Mouse (Mus musculus): ENCODE measurements around the gene Lmf1. TPM values are rescaled to one million over a fixed set of nuclear protein-coding genes. Genes with fewer than 3 reads are reported as not detected.

The Lmf1 gene
- polyA plus RNA-seq (2014; fragmentation: Illumina TruSeq; extraction: RNeasy Lipid Tissue Mini Kit (QIAGEN cat#74804); ENCODE audit: low read depth, low replicate concordance), result 0.53 TPM

GRCm38 (mm10) chr17:25578920-25579319, at the start of gene Lmf1:
Gene Lmf1, plus strand, starts transcription at chr17:25579085.

GRCm38 (mm10) chr17:25570648-25571452, 8.0 kb upstream of the Lmf1 start, which contains the start of gene Sox8:
Gene Sox8, minus strand, starts transcription at chr17:25570686.

Other genes with a start within 250 kb of the Lmf1 start
- gene Tpsab1, start 233.5 kb upstream of the Lmf1 start, polyA plus RNA-seq (2014; fragmentation: Illumina TruSeq; extraction: RNeasy Lipid Tissue Mini Kit (QIAGEN cat#74804); ENCODE audit: low read depth, low replicate concordance), result not detected
- not detected for gene Tpsb2, start 212.8 kb upstream of the Lmf1 start, polyA plus RNA-seq (2014; fragmentation: Illumina TruSeq; extraction: RNeasy Lipid Tissue Mini Kit (QIAGEN cat#74804); ENCODE audit: low read depth, low replicate concordance)
- gene Tpsg1, start 209.8 kb upstream of the Lmf1 start, polyA plus RNA-seq (2014; fragmentation: Illumina TruSeq; extraction: RNeasy Lipid Tissue Mini Kit (QIAGEN cat#74804); ENCODE audit: low read depth, low replicate concordance), result not detected
- gene Cacna1h, start 145.3 kb upstream of the Lmf1 start, polyA plus RNA-seq (2014; fragmentation: Illumina TruSeq; extraction: RNeasy Lipid Tissue Mini Kit (QIAGEN cat#74804); ENCODE audit: low read depth, low replicate concordance), result not detected
- gene Tekt4, start 124.5 kb upstream of the Lmf1 start, polyA plus RNA-seq (2014; fragmentation: Illumina TruSeq; extraction: RNeasy Lipid Tissue Mini Kit (QIAGEN cat#74804); ENCODE audit: low read depth, low replicate concordance), result not detected
- not detected for gene Sstr5, start 81.8 kb upstream of the Lmf1 start, polyA plus RNA-seq (2014; fragmentation: Illumina TruSeq; extraction: RNeasy Lipid Tissue Mini Kit (QIAGEN cat#74804); ENCODE audit: low read depth, low replicate concordance)
- gene Sox8, start 8.4 kb upstream of the Lmf1 start, polyA plus RNA-seq (2014; fragmentation: Illumina TruSeq; extraction: RNeasy Lipid Tissue Mini Kit (QIAGEN cat#74804); ENCODE audit: low read depth, low replicate concordance), result 0.24 TPM
- not detected for gene Gng13, start 138.1 kb downstream of the Lmf1 start, polyA plus RNA-seq (2014; fragmentation: Illumina TruSeq; extraction: RNeasy Lipid Tissue Mini Kit (QIAGEN cat#74804); ENCODE audit: low read depth, low replicate concordance)
- gene Chtf18, start 148.3 kb downstream of the Lmf1 start, polyA plus RNA-seq (2014; fragmentation: Illumina TruSeq; extraction: RNeasy Lipid Tissue Mini Kit (QIAGEN cat#74804); ENCODE audit: low read depth, low replicate concordance), result not detected
- gene Rpusd1, start 148.6 kb downstream of the Lmf1 start, polyA plus RNA-seq (2014; fragmentation: Illumina TruSeq; extraction: RNeasy Lipid Tissue Mini Kit (QIAGEN cat#74804); ENCODE audit: low read depth, low replicate concordance), result not detected
- gene Mslnl, start 157.0 kb downstream of the Lmf1 start, polyA plus RNA-seq (2014; fragmentation: Illumina TruSeq; extraction: RNeasy Lipid Tissue Mini Kit (QIAGEN cat#74804); ENCODE audit: low read depth, low replicate concordance), result not detected
- gene Msln, start 175.3 kb downstream of the Lmf1 start, polyA plus RNA-seq (2014; fragmentation: Illumina TruSeq; extraction: RNeasy Lipid Tissue Mini Kit (QIAGEN cat#74804); ENCODE audit: low read depth, low replicate concordance), result not detected
- 2.3 TPM for gene Narfl, start 194.7 kb downstream of the Lmf1 start, polyA plus RNA-seq (2014; fragmentation: Illumina TruSeq; extraction: RNeasy Lipid Tissue Mini Kit (QIAGEN cat#74804); ENCODE audit: low read depth, low replicate concordance)
- gene Haghl, start 206.6 kb downstream of the Lmf1 start, polyA plus RNA-seq (2014; fragmentation: Illumina TruSeq; extraction: RNeasy Lipid Tissue Mini Kit (QIAGEN cat#74804); ENCODE audit: low read depth, low replicate concordance), result not detected
- gene Ccdc78, start 207.5 kb downstream of the Lmf1 start, polyA plus RNA-seq (2014; fragmentation: Illumina TruSeq; extraction: RNeasy Lipid Tissue Mini Kit (QIAGEN cat#74804); ENCODE audit: low read depth, low replicate concordance), result not detected
- not detected for gene Fam173a, start 213.8 kb downstream of the Lmf1 start, polyA plus RNA-seq (2014; fragmentation: Illumina TruSeq; extraction: RNeasy Lipid Tissue Mini Kit (QIAGEN cat#74804); ENCODE audit: low read depth, low replicate concordance)
- not detected for gene AC134908.4, start 216.6 kb downstream of the Lmf1 start, polyA plus RNA-seq (2014; fragmentation: Illumina TruSeq; extraction: RNeasy Lipid Tissue Mini Kit (QIAGEN cat#74804); ENCODE audit: low read depth, low replicate concordance)
- gene Metrn, start 218.1 kb downstream of the Lmf1 start, polyA plus RNA-seq (2014; fragmentation: Illumina TruSeq; extraction: RNeasy Lipid Tissue Mini Kit (QIAGEN cat#74804); ENCODE audit: low read depth, low replicate concordance), result 0.16 TPM
- gene Fbxl16, start 230.0 kb downstream of the Lmf1 start, polyA plus RNA-seq (2014; fragmentation: Illumina TruSeq; extraction: RNeasy Lipid Tissue Mini Kit (QIAGEN cat#74804); ENCODE audit: low read depth, low replicate concordance), result 0.77 TPM
- not detected for gene Wdr24, start 244.5 kb downstream of the Lmf1 start, polyA plus RNA-seq (2014; fragmentation: Illumina TruSeq; extraction: RNeasy Lipid Tissue Mini Kit (QIAGEN cat#74804); ENCODE audit: low read depth, low replicate concordance)
- gene Jmjd8, start 249.8 kb downstream of the Lmf1 start, polyA plus RNA-seq (2014; fragmentation: Illumina TruSeq; extraction: RNeasy Lipid Tissue Mini Kit (QIAGEN cat#74804); ENCODE audit: low read depth, low replicate concordance), result 2.4 TPM